Mouse (Mus musculus): ENCODE results near the gene Ubl7.

GRCm38 (mm10) chr9:57961863-57962778, 51.3 kb downstream of the Ubl7 start:
- TF ChIP-seq CTCF (IDR thresholded peaks at IDR 0.05; ENCODE audit: extremely low read depth, insufficient read depth, insufficient read length, insufficient replicate concordance) (no peak), POLR2A (IDR thresholded peaks at IDR 0.05; ENCODE audit: low read depth, low read length) (no peak)
